Mouse (Mus musculus) embryonic facial prominence, embryonic 14.5 days (tissue): ENCODE data around the gene Urb1. TPM values are rescaled to one million over a fixed set of nuclear protein-coding genes. Genes with fewer than 3 reads are reported as not detected.

ENCODE experiments used
- ATAC-seq: fragments of 200-750 bp; cut with Nextera tagmentation; 2 replicates; pipeline ENCODE4 v1.8.0; 2017; ENCODE audit warnings: low read depth, moderate number of reproducible peaks, moderate TSS enrichment
- DNase-seq: peaks from one replicate; pipeline ENCODE4 v3.0.0-alpha.2; 2015; ENCODE audit warnings: low spot score
- H3K27ac ChIP-seq: fragments of 300-500 bp; sonication (generic); replicated peaks from 2 replicates; pipeline ENCODE4 v1.5.1; 2014; ENCODE audit warnings: low read depth, mild to moderate bottlenecking, low read length, moderate library complexity
- H3K27me3 ChIP-seq: fragments of 300-500 bp; sonication (generic); replicated peaks from 2 replicates; pipeline ENCODE4 v1.6.1; 2014; ENCODE audit warnings: low read length; ENCODE audit not compliant: control insufficient read depth, insufficient read depth
- H3K36me3 ChIP-seq: fragments of 300-500 bp; sonication (generic); 2 replicates; pipeline ENCODE4 v1.6.1; 2014; ENCODE audit warnings: low read length, mixed read lengths; ENCODE audit not compliant: control insufficient read depth, insufficient read depth
- H3K4me1 ChIP-seq: fragments of 300-500 bp; sonication (generic); 2 replicates; pipeline ENCODE4 v1.6.1; 2014; ENCODE audit warnings: antibody characterized with exemption, low read length; ENCODE audit not compliant: control insufficient read depth, insufficient read depth
- H3K4me2 ChIP-seq: fragments of 300-500 bp; sonication (generic); 2 replicates; pipeline ENCODE4 v1.6.1; 2014; ENCODE audit warnings: low read depth, mild to moderate bottlenecking, low read length, moderate library complexity, mixed read lengths
- H3K4me3 ChIP-seq: fragments of 300-500 bp; sonication (generic); 2 replicates; pipeline ENCODE4 v1.5.1; 2014; ENCODE audit warnings: low read depth, mild to moderate bottlenecking, low read length
- H3K9ac ChIP-seq: fragments of 300-500 bp; sonication (generic); 2 replicates; pipeline ENCODE4 v1.6.1; 2014; ENCODE audit warnings: low read depth, mild to moderate bottlenecking, low read length, moderate library complexity, mixed read lengths
- H3K9me3 ChIP-seq: fragments of 300-500 bp; sonication (generic); 2 replicates; pipeline ENCODE4 v1.6.1; 2016; ENCODE audit warnings: low read length; ENCODE audit not compliant: control insufficient read depth
- WGBS: fragments of 180-500 bp; shearing (Covaris S2); extraction: QIAGEN DNeasy Blood & Tissue Kit; methylation state at CpG from one replicate; pipeline ENCODE4 v1.1.7; 2014; 5-methylcytosine and 5-hydroxymethylcytosine counted together
- polyA plus RNA-seq: library from polyadenylated mRNA; unstranded; fragments of >200 nt; fragmentation: Nextera tagmentation; extraction: Ambion mirVana; gene quantifications from 2 replicates; pipeline ENCODE4 v1.2.1, GENCODE M21; 2014

Urb1 gene
- polyA plus RNA-seq: 11.6 and 12.6 TPM in 2 replicates

DNA sequence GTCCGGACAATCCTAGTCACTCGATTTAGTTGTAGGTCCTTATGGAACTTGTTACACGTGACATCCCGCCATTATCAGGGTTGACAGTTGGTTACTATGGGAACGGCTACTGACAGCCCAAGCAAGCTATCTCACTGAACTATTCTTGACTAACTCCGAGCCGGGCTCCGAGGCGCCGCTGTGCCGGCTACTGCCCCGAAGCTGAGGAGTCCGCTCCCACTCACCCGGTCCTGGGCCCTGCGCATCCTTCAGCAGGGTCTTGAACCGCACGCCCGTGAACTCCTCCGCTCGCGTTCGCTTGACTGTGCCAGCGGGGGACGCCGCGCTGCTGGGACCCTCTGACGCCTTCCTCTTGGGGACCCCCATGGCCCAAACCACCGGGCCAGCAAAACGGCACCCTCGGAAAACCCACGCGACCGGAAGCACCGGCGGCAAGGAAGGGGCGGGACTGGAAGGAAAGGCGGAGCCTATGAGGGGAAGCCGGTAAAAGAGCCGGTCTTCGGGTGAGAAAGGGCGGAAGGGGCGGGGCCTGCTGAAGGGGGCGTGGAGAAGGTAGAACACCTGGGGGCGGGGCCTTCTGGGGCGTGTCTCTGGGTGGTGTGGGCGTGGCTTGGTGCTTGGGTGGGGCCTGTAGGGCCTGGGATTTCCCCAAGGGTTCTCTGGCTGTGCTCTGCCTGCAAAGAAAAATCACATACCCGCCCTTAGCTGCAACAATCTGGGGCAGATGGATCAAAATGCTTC lies at the start of gene Urb1:
Gene Urb1 (minus strand): TSS at position 439 of the 741 bp plus-strand sequence.
- H3K27me3 ChIP-seq: no peaks in the 10 kb centered on the region
- 0 out of 2 replicates have a peak, but pooled peaks cover 7% of the 10 kb centered on the region for H3K4me1 ChIP-seq
- no peaks in the 10 kb centered on the region for H3K36me3 ChIP-seq
- H3K27ac ChIP-seq: peak within 1 kb of the TSS; percentile 63
- no peaks in the 10 kb centered on the region for H3K9me3 ChIP-seq
- H3K4me3 ChIP-seq: peak within 1 kb of the TSS; percentile 68
- peak within 1 kb of the TSS; percentile 60 for H3K9ac ChIP-seq
- under 1% methylated on average over 45 of the region's 47 CpGs for WGBS
- ATAC-seq (peak; percentile 95), DNase-seq (peak; percentile 97)
- H3K4me2 ChIP-seq: peak within 1 kb of the TSS; percentile 82

DNA sequence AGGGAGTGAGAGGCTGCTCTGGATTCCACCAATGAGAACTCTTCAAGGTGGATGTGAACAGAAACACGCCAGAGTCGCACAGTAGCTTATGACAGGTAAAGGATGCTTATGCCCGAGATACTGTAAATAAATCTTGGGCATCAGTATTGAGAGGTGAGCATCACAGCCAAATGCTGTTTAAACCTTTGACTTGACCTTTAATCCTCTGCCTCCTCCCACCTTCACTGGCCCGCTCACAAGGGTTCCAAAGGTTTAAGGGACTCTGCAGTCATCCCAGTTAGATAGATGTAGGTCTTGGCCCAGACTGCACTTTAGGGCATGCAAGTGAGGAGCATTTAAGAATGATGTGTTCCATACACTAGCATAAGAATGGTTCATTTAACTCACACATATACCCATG lies 48.0 kb upstream of the Urb1 start:
- Histone ChIP-seq H3K9ac (no peak overlapping the region), H3K4me1 (peaks cover 11% of the 10 kb centered on the region), H3K4me2 (no peak overlapping the region), H3K36me3 (no peaks in the 10 kb centered on the region), H3K27me3 (no peaks in the 10 kb centered on the region), H3K9me3 (no peaks in the 10 kb centered on the region), H3K27ac (no peak overlapping the region), H3K4me3 (no peak overlapping the region)
- ATAC-seq (no peak), DNase-seq (no peak)
- 83% methylated on average over 4 of the region's 4 CpGs for WGBS

DNA sequence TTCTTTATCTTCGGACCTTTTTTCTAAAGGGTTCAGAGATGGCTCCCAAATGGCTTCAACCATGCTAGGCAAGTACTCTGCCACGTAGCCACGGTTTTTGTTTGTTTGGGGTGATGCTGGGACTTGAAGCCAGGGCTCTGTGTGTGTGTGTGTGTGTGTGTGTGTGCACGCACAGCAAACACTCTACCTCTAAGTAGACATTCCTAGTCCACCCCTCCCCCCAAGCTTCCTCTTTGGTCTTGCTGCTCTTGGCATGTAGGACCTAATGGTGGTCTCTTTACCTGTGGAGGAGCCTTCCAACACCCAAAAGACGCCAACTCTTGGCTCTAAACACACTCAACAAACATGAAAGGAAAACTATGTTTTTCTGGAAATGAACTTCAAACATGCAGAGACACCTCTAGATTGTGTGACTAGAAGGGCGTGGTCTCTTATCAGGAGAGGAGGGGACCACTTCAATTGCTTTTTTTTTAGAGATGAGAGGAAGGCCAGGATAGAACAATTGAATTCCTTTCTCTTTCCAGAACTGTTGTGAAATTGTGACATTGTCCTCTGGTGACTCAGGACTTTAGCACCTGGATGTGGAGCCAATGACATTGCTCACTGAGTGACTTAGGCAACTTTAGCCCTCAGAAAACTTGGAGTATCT lies 46.5 kb upstream of the Urb1 start:
- DNase-seq (no peak), ATAC-seq (no peak)
- Histone ChIP-seq H3K4me3 (no peak overlapping the region), H3K9me3 (no peaks in the 10 kb centered on the region), H3K27me3 (no peaks in the 10 kb centered on the region), H3K27ac (no peak overlapping the region), H3K36me3 (no peaks in the 10 kb centered on the region), H3K4me1 (peaks cover 19% of the 10 kb centered on the region), H3K9ac (no peak overlapping the region), H3K4me2 (no peak overlapping the region)
- WGBS: 93% methylated on average over 6 of the region's 6 CpGs

DNA sequence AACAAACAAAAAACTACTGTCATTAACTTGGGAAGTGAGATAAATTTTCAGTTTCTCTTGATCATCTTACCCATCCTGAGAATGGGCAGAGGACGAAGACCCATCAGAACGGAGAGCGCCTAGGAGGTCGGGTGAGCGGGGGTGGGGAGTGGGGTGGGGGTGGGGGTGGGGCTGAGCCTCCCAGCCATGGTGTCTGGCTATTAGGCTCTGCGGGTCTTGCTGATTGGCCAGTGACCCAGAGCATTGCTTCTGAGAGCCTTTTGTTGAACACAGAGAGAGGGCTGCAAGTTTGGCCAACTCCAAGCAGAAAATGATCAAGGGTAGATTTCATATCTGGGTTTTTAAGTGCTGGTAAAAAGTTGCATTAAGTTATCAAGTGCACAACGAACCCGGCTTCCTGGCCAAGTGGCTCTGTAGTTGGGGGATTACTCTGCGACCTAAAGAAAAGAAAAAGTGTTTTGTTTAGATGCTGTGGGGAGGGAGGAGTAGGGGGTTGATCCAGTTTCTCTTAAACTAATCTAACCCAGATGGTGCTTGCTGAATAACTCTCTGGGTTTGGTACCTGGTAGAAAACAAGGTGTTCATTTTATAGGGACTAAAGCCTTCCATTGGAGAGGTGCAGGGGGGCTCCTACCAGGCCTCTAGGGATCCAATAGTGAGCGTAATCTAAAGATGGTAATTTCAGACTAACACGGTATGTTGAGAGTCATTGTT lies 41.6 kb upstream of the Urb1 start:
- 32% methylated on average over 11 of the region's 11 CpGs for WGBS

DNA sequence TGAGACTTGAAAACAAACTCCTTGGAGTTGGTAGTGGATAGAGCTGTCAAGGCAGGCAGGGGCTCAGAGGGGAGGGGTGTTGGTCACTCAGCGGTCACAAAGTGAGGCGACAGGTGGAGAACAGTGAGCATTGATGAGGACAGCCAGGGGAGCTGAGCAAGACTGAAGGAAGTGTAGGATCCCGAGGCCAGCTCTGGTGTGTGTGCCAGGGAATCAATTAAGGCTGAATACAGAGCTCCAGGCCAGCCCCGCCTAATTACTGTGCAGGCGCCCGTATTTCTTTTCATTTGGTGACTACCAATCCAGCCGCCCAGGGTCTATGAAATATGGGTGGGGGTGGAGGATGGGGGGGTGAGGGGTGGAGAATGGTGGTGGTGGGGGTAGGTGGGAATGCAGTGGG lies 40.7 kb upstream of the Urb1 start:
- Histone ChIP-seq H3K4me1 (peaks cover 26% of the 10 kb centered on the region), H3K27ac (no peak overlapping the region), H3K4me2 (no peak overlapping the region), H3K4me3 (no peak overlapping the region), H3K9ac (no peak overlapping the region), H3K9me3 (no peaks in the 10 kb centered on the region), H3K36me3 (no peaks in the 10 kb centered on the region), H3K27me3 (no peaks in the 10 kb centered on the region)
- ATAC-seq (no peak), DNase-seq (no peak)
- 55% methylated on average over 7 of the region's 7 CpGs for WGBS

More for the DNA sequence above, 41.6 kb upstream of the Urb1 start:
- H3K36me3 ChIP-seq: no peaks in the 10 kb centered on the region
- H3K27me3 ChIP-seq: no peaks in the 10 kb centered on the region
- H3K9me3 ChIP-seq: no peaks in the 10 kb centered on the region
- H3K4me1 ChIP-seq: peaks cover 26% of the 10 kb centered on the region
- no peak overlapping the region for H3K27ac ChIP-seq
- DNase-seq: peak; percentile 56
- no peak overlapping the region for H3K4me3 ChIP-seq
- H3K4me2 ChIP-seq: no peak overlapping the region
- H3K9ac ChIP-seq: no peak overlapping the region
- ATAC-seq: no peak

DNA sequence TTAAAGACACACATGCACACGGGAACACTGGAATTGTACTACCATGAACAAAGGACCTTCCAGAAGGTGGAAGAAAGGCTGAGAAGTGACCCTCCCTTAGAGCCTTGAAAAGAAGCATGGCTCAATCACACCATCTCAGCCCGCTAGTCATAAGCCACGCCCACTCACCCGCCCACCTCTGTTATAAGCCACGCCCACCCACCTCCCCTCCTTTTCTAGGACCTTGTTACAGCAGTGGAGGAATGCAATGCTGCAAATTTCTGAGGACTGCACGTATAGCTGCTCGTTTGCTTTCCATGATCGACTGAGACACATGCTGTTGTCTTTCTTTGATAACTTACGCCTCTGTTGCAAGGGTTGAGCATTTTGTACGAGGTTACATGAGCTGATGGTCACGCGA lies 39.0 kb upstream of the Urb1 start:
- ATAC-seq: no peak
- no peak overlapping the region for H3K4me3 ChIP-seq
- H3K4me2 ChIP-seq: no peak overlapping the region
- H3K36me3 ChIP-seq: no peaks in the 10 kb centered on the region
- H3K9ac ChIP-seq: no peak overlapping the region
- WGBS: 55% methylated on average over 12 of the region's 12 CpGs
- H3K27me3 ChIP-seq: no peaks in the 10 kb centered on the region
- peak; percentile 40 for DNase-seq
- no peaks in the 10 kb centered on the region for H3K9me3 ChIP-seq
- H3K27ac ChIP-seq: no peak overlapping the region
- peaks cover 15% of the 10 kb centered on the region for H3K4me1 ChIP-seq

DNA sequence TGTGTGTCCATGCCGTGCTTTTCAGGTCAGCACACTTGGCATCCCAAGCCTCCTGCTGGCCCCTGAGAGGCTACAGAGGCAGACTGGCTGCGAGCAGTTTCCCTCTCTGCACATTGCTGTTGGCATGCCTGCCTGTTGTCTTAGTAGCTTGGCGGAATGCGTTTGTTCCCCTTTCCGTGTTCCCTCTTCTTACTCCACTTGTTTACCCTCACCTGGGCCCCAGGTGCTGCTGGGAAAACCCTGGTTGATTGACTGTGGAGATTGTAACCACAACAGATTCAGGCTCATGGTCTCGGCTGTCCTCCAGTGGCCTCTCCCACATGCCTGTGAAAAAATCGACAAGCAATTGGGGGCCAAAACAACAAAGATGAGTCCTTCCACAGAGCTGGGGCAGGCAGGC lies 38.5 kb upstream of the Urb1 start:
- Histone ChIP-seq H3K4me2 (no peak overlapping the region), H3K9ac (no peak overlapping the region), H3K36me3 (no peaks in the 10 kb centered on the region), H3K27ac (no peak overlapping the region), H3K4me3 (no peak overlapping the region), H3K4me1 (peaks cover 15% of the 10 kb centered on the region), H3K9me3 (no peaks in the 10 kb centered on the region), H3K27me3 (no peaks in the 10 kb centered on the region)
- 73% methylated on average over 7 of the region's 7 CpGs for WGBS
- DNase-seq (peak; percentile 37), ATAC-seq (no peak)

DNA sequence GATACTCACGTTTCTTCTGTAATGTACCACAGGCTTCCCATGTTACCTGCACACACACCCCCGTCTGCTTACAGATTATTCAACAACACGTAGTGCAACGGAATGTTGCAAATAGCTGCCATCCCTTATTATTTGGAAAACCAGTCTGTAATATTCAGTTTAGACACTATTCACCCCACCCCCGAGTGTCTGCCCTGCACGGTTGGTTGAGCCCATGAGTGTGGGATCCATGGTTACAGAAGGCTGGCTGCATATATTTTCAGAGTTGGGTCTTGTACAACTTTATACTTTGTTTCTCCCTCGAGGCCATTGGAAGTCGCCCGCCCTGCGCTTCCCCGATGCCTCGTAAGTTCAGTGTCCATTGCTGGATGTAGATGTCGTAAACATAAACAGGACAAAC lies 35.4 kb upstream of the Urb1 start:
- Histone ChIP-seq H3K9ac (no peak overlapping the region), H3K4me3 (no peak overlapping the region), H3K36me3 (no peaks in the 10 kb centered on the region), H3K27ac (no peak overlapping the region), H3K4me2 (no peak overlapping the region), H3K27me3 (no peaks in the 10 kb centered on the region), H3K9me3 (no peaks in the 10 kb centered on the region), H3K4me1 (peaks cover 8% of the 10 kb centered on the region; the same call in 1 of the 2 replicates)
- WGBS: 77% methylated on average over 13 of the region's 13 CpGs
- no peak for ATAC-seq
- no peak for DNase-seq
